Mouse (Mus musculus) forebrain, embryonic 16.5 days (tissue): ENCODE measurements at regions not wholly inside any gene's neighbourhood (a gene's known extent, or its start where the extent isn't known, plus 50 kb on each side); places are given as distances from the start of the nearest gene placed in this dataset.

Experiments
- ATAC-seq: fragments of 200-750 bp; cut with Nextera tagmentation; 2 replicates; pipeline ENCODE4 v1.8.0; 2017; ENCODE audit warnings: mild to moderate bottlenecking, moderate library complexity
- H3K27ac ChIP-seq: fragments of 300-500 bp; sonication (generic); 2 replicates; pipeline ENCODE4 v1.5.1; 2014; ENCODE audit warnings: low read length, control low read depth
- H3K27me3 ChIP-seq: fragments of 300-500 bp; sonication (generic); replicated peaks from 2 replicates; pipeline ENCODE4 v1.6.1; 2014; ENCODE audit warnings: low read length; ENCODE audit not compliant: control insufficient read depth, insufficient read depth
- H3K36me3 ChIP-seq: fragments of 300-500 bp; sonication (generic); 2 replicates; pipeline ENCODE4 v1.6.1; 2014; ENCODE audit not compliant: control insufficient read depth, insufficient read depth
- H3K4me1 ChIP-seq: fragments of 300-500 bp; sonication (generic); replicated peaks from 2 replicates; pipeline ENCODE4 v1.6.1; 2014; ENCODE audit warnings: low read length; ENCODE audit not compliant: control insufficient read depth, insufficient read depth
- H3K4me2 ChIP-seq: fragments of 300-500 bp; sonication (generic); 2 replicates; pipeline ENCODE4 v1.6.1; 2014; ENCODE audit warnings: mild to moderate bottlenecking, low read length, control low read depth
- H3K4me3 ChIP-seq: fragments of 300-500 bp; sonication (generic); replicated peaks from 2 replicates; pipeline ENCODE4 v1.5.1; 2014; ENCODE audit warnings: mild to moderate bottlenecking, low read length, control low read depth
- H3K9ac ChIP-seq: fragments of 300-500 bp; sonication (generic); replicated peaks from 2 replicates; pipeline ENCODE4 v1.6.1; 2014; ENCODE audit warnings: low read depth, low read length, control low read depth
- H3K9me3 ChIP-seq: fragments of 300-500 bp; sonication (generic); 2 replicates; pipeline ENCODE4 v1.6.1; 2016; ENCODE audit warnings: low read length; ENCODE audit not compliant: control insufficient read depth
- WGBS: fragments of 180-500 bp; shearing (Covaris S2); extraction: QIAGEN DNeasy Blood & Tissue Kit; methylation state at CpG from one replicate; pipeline ENCODE4 v1.1.7; 2014; 5-methylcytosine and 5-hydroxymethylcytosine counted together

DNA sequence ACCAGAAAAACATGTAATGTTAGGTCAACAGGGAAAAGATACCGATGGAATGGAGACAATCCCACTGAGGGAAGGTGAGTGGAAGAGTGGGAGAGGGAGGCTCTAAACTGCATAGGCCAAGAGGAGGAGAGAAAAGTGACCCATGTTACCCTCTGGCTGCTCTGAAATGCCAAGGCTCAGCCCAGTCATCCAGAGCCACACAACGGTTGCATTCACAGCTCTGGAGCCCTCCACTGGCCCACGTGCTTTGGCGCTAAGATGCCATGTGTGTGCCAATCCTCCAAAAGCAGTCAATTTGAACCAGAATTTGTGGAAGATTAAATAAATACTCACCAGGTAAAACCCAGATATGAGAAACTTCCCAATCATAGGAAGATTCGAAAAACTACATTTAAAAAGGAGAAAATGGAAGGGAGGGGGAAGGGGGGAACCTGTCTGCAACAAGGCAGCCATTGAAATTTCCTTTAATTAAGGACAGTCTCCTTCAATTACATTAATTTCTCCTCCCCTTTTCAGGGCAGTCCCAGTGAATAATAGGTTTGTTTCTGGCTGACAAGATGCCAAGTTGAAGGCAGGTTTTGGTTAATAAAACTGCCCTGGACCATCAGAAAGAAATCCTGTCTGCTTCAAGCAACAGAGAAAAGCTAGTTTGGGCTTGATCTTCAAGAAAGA is 332.5 kb downstream of the Sorl1 start:
- no peaks in the 10 kb centered on the region for H3K9me3 ChIP-seq
- peak overlapping the region; percentile 62 for H3K27ac ChIP-seq
- H3K4me1 ChIP-seq = peaks cover 20% of the 10 kb centered on the region
- H3K4me2 ChIP-seq = no peak overlapping the region
- H3K27me3 ChIP-seq = no peaks in the 10 kb centered on the region
- no peaks in the 10 kb centered on the region for H3K36me3 ChIP-seq
- H3K9ac ChIP-seq = no peak overlapping the region
- H3K4me3 ChIP-seq = no peak overlapping the region
- peak; percentile 75 for ATAC-seq
- WGBS = 37% methylated on average over 5 of the region's 5 CpGs

DNA sequence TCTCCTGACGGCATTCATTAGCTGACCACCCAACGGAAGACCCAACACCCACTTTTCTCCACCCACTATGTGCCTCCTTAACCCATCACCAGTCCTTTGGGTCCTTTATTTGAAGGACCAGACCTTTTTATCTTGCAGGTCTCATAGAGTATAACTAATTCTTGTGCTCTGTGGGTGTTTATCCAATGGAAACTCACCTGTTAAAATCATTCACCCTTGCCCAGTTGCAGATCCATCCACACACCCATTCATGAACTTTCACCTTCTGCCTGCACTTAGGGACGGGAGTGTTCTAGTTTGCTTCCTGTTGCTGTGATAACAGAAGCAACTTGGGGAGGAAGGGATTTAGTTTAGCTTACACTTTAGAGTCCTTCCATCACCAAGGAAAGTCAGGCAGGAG is 339.0 kb downstream of the Sorl1 start:
- Histone ChIP-seq H3K4me3 (no peak overlapping the region), H3K36me3 (no peaks in the 10 kb centered on the region), H3K4me1 (no peaks in the 10 kb centered on the region), H3K4me2 (no peak overlapping the region), H3K9ac (no peak overlapping the region), H3K9me3 (peaks cover 6% of the 10 kb centered on the region), H3K27ac (no peak overlapping the region), H3K27me3 (no peaks in the 10 kb centered on the region)
- WGBS = 76% methylated on average over 3 of the region's 3 CpGs
- no peak for ATAC-seq

DNA sequence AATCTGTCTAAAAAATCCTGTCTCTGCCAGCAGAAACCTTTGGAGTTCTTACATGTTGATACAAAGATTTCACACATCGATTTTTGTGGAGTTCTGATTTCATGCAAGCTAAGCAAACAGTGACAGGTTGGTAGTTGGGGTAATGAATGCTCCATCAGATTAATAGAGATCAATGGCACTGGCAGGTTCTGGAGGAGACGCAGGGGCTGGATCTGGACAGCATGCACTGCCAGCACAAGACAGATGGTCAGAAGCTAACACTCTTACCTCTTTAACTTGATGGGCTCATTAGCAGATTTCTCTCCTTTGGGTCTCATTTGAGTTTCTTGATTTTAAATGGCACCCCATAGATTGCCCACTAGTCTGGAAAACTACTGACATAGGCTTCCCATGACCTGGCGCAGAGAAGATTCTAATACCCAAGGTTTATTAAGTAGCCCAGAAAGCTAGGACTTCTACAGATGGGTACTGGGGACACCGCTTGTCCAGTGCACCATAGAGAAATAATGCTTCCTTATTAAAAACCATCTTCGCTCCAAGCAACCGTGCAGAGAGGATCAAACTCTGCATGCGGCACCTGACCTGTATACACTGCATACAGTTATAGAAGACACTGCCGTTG is 351.7 kb downstream of the Sorl1 start:
- WGBS = 77% methylated on average over 8 of the region's 8 CpGs
- Histone ChIP-seq H3K9ac (no peak overlapping the region), H3K27me3 (no peaks in the 10 kb centered on the region), H3K27ac (peak overlapping the region; percentile 80), H3K4me1 (peaks cover 5% of the 10 kb centered on the region), H3K4me2 (no peak overlapping the region), H3K9me3 (no peaks in the 10 kb centered on the region), H3K36me3 (no peaks in the 10 kb centered on the region), H3K4me3 (no peak overlapping the region)
- ATAC-seq = peak; percentile 79

DNA sequence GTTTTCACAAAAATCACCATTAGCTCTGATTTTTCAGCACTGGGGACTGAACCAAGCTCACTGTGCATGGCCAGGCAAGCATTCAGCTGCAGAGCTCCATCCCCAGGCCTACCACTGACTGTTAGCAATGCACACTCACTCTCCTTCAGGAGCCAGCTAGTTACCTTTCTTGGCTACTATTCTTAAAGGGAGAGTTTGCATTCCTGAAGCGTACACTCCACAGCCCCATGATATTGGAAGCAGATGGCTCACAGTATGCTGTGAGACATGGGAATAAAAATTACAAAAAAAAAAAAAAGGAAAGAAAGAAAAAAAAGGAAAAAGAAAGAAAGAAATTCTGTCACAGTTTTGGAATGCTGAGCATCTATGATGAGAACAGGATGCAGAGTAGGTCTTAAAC is 352.8 kb downstream of the Sorl1 start:
- Histone ChIP-seq H3K9me3 (no peaks in the 10 kb centered on the region), H3K4me1 (peaks cover 10% of the 10 kb centered on the region), H3K27ac (peak overlapping the region; percentile 80), H3K4me2 (no peak overlapping the region), H3K27me3 (no peaks in the 10 kb centered on the region), H3K36me3 (no peaks in the 10 kb centered on the region), H3K4me3 (no peak overlapping the region), H3K9ac (no peak overlapping the region)
- 44% methylated on average over 1 of the region's 1 CpGs for WGBS
- peak; percentile 70 for ATAC-seq

DNA sequence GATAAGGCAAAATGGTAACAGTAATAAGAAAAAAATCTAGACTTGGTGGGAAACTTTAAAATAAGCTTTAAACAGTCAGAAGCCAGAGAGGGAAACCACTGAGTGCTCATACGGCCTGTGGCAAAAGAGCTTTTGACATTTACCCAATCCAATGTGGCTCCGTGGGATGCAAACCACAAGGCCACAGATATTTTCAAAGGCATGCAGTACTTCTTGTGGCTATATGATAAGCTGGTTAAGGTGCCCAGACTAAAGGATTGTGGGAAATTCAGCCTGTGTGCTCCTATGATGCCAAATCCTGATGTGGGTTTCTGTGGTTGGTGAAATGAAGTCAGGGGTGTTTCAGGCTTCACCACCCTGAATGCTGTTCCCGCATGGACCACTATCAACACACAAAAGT is 355.8 kb downstream of the Sorl1 start:
- H3K9ac ChIP-seq = no peak overlapping the region
- H3K27ac ChIP-seq = no peak overlapping the region
- ATAC-seq = no peak
- 0 out of 2 replicates have a peak, but pooled peaks cover 3% of the 10 kb centered on the region for H3K9me3 ChIP-seq
- no peak overlapping the region for H3K4me2 ChIP-seq
- no peak overlapping the region for H3K4me3 ChIP-seq
- H3K4me1 ChIP-seq = peaks cover 14% of the 10 kb centered on the region
- WGBS = 93% methylated on average over 3 of the region's 3 CpGs
- H3K36me3 ChIP-seq = no peaks in the 10 kb centered on the region
- H3K27me3 ChIP-seq = no peaks in the 10 kb centered on the region

DNA sequence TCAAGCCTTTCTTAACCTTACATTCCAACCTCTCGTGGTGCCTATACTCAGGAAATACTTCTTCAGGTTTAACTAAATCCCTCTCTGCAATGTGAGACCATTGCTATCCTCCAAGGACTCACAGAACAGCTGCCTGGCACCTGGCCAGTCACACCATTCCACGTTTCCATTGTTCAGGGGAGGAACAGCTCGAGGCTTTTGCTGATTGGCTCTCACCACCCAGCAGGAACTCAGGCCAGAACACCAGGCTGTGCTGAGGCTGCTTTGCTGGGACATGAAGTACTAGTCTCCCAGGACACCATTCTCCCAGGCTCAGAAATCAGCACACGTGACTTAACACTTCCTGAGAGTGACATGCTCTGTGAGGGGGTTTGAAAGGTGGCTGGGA is 357.6 kb downstream of the Sorl1 start:
- Histone ChIP-seq H3K9ac (no peak overlapping the region), H3K4me2 (no peak overlapping the region), H3K27me3 (no peaks in the 10 kb centered on the region), H3K4me3 (no peak overlapping the region), H3K9me3 (0 out of 2 replicates have a peak, but pooled peaks cover 3% of the 10 kb centered on the region), H3K27ac (peak overlapping the region; percentile 9), H3K4me1 (peaks cover 8% of the 10 kb centered on the region), H3K36me3 (no peaks in the 10 kb centered on the region)
- ATAC-seq = peak; percentile 82
- WGBS = 2% methylated on average over 4 of the region's 4 CpGs

DNA sequence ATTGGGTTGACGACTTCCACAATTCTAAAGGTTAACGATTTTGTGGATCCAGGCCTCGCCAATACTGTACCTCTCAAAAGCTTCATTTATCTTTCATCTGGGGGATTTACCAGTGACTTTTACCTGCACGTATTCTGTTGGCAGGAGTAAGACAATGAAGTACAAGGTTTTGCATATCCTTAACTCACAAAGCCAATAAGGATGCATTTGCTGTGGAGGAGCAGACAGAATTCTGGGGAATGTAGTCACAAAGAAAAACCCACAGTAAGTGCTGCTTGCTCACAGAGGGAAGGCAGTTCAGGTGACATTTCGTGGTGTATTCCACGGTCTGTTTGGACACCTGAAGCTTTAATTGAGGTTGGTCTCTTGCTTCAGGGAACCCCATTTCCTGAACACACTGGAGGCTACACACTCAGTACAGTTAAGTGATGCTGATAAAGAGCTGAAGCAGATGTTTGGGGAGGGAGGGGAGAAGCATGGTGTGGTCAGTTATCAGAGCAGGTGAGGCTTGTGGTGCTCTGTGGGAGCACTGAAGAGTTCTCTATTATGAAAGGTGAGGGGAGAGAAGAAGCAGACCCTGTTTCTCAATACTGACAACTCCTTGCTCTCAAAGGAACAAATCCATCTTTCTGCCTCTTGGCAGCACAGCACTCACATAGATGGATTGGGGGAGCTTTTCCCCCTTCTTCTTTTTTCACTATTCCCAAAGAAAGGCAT is 358.1 kb downstream of the Sorl1 start:
- Histone ChIP-seq H3K27ac (peak overlapping the region; percentile 9), H3K9me3 (0 out of 2 replicates have a peak, but pooled peaks cover 3% of the 10 kb centered on the region), H3K27me3 (no peaks in the 10 kb centered on the region), H3K4me2 (no peak overlapping the region), H3K36me3 (no peaks in the 10 kb centered on the region), H3K4me1 (peaks cover 13% of the 10 kb centered on the region), H3K9ac (no peak overlapping the region), H3K4me3 (no peak overlapping the region)
- 79% methylated on average over 6 of the region's 6 CpGs for WGBS
- peak; percentile 26 for ATAC-seq

DNA sequence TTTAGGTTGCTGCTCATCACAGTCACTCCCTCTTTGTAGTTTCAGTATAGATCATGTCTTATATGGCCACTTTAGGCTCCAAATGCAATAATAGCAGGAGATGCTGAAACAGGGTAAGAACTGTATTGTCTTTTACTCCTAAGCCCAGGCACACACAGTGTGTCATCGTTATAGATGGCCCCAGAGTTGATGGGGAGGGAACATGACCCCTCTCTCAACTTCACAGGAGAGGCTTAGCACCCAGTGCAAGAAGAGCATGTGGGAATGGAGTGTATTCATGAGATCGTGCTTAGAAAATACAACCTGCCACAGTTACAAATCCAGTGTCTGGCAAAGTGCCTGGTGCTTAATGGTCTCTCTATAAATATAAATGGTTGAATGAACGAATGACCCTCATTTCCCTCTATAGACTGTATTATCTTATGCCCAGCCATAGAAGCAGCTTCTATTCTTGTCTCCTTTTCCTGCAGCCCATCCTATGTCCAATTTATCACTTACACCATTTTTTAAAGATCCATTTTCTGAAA is 363.0 kb downstream of the Sorl1 start:
- no peak for ATAC-seq
- Histone ChIP-seq H3K27me3 (no peaks in the 10 kb centered on the region), H3K9ac (no peak overlapping the region), H3K4me3 (no peak overlapping the region), H3K9me3 (0 out of 2 replicates have a peak, but pooled peaks cover 3% of the 10 kb centered on the region), H3K36me3 (no peaks in the 10 kb centered on the region), H3K4me2 (no peak overlapping the region), H3K27ac (no peak overlapping the region), H3K4me1 (peaks cover 8% of the 10 kb centered on the region)
- 19% methylated on average over 3 of the region's 3 CpGs for WGBS

DNA sequence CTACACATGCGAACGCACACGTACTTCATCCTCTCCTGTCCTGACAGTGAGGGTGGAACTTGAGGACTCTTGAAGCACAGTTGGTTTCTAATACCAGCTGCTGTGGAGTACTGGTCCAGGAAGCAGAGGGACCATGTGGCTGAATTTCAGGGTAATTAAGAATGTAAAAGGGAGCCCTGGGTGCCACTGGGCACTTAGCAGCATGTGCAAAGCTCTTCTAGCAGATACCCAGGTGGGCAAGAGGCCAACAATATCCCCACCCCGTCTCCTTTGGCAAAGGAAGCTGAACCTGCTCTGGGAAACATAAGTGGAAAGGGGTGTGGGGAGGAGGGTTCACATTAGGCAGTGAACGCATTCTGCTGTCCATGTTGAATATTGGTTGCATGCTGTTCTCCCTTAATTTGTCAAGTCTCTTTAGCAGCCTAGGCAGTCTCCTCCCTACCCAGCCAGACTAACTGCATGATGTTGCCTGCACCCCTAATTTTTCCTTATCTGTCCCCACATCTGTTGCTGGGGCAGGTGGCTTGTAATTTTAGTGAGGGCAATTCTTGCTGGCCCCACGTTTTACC is 369.6 kb downstream of the Sorl1 start:
- 41% methylated on average over 6 of the region's 6 CpGs for WGBS
- no peaks in the 10 kb centered on the region for H3K9me3 ChIP-seq
- H3K4me2 ChIP-seq = no peak overlapping the region
- ATAC-seq = peak; percentile 68
- peaks cover 8% of the 10 kb centered on the region for H3K4me1 ChIP-seq
- no peaks in the 10 kb centered on the region for H3K27me3 ChIP-seq
- H3K4me3 ChIP-seq = no peak overlapping the region
- no peaks in the 10 kb centered on the region for H3K36me3 ChIP-seq
- no peak overlapping the region for H3K9ac ChIP-seq
- peak overlapping the region; percentile 53 for H3K27ac ChIP-seq
